Mouse (Mus musculus): ENCODE results near the gene Acot7.
"Not testable (repeated sequence)": the region's sequence is repeated elsewhere in the genome, so short reads cannot be mapped to it uniquely, and the experiment has no call there.

Acot7 gene

DNA sequence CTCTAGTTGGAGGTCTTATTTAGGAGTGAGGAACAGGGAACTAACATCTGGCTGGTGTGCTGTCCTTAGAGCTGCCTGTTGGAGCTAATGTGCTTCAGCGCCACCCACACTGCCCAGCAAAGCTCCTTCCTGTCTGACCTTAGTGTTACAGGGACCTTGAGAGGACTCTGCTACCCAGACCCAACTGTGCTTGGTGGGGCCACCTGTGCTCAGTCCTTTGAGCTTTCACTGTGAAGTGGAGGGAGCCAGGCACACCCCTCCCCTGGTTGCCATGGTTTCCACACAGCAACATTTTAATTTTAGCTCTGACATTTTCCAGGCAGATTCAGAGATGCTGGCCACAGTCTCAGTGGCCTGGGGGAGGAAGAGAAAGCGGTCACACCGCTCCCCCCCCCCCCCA, 25.0 kb downstream of the Acot7 start:
- in situ Hi-C loops (cut with MboI, MseI) = no loop called here

DNA sequence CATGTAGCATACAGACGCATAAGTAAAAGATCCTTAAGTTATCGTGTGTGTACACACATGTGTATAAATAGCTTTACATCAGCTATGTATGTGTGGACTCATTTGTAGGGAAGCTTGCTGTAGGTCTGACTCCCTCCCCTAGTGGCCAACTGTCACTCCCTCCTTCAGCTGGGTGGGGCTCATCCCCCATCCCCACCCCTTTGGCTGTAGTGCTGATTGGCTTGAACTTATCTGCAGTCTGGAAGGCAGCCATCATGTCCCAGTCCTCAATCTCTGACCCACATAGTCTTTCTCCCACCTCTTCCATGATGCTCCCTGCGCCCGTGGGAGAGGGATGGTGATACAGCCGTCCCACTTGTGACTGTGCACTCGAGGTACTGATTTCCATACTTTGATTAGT, 26.7 kb downstream of the Acot7 start:
- in situ Hi-C loops (cut with MboI, MseI) = no loop called here

DNA sequence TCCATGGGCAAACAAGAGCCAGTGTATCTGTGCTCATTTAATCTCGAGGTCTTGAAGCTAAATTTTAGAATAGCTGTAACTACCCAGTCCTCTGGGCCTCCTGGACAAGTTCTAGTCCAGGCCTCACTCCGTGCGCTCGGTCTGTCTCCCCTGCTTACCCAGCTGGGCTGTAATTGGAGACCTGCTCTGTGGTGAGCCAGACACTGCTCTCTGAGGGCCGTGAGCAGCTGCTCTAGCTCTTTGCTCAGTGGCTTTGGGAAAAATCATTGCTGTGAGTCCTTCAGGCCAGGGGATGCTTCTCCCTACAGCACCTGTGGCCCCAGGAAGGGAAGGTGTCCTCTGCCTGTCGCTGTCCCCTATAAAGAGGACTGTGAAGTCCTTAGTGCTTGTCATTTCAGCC, 28.3 kb downstream of the Acot7 start:
- in situ Hi-C loops (cut with MboI, MseI) = no loop called here

DNA sequence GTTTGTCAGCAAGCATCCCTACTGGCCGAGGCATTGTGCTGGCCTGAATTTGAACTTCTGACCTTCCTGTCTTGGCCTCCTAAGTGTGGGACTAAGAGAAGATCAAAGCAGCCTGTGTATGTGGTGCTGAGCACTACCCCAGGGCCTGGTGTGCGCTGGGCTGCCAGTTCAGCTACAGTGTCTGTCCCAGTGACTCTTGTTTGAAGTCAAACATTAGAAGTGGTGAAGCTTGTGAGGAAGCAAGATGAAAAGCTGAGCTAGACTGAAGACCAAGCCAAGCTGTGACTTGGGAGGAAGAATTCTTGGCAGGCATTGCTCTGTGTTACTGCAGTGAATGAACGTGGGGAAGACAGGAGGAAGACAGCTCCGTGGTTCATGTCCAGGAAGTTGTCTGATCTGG, 31.7 kb downstream of the Acot7 start:
- in situ Hi-C loops (cut with MboI, MseI) = loop anchor here (5.0 kb wide), 2 partner anchors 32 to 78 kb away; partner anchors contain the start of gene Acot7

DNA sequence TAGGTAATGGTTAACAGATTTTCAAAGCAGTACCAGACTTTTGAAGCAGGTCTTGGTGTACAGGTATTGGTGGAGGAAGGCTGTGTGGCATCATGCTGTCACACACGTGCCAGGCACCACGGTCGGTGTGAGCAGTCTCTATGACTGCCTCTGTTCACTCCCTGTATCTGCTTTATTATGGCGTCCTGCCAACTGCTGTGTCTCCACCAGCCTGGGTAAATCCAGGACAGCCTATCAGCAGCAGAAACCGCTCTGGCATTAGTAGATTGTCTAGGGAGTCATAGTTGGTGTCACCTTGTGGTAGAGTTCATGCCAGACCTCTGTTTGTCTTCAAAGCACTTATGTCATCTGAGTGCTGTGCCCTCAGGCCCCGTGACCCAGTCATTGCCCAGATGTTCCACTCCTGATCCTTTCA, 34.2 kb downstream of the Acot7 start:
- in situ Hi-C loops (cut with MboI, MseI) = loop anchor here (5.0 kb wide), 2 partner anchors 35 to 75 kb away; partner anchors contain the start of gene Acot7

DNA sequence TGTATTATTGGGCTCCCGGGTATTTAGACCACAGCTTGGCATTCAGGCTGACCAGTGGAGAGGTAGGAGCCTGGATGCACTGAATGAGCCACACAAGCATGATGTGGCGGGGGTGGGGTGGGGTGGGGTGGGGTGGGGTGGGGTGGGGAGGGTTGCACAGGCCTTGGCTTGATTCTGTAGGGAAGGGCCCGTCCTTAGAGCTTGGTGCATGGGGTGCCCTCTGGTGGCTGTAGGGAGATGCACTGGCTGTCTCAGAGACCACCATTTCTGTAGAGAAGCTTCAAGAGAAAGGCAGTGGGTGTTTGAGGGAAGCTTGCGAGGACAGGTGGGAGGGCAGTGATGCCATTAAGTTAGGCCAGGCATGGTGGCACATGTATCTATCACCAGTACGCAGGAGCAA, 34.6 kb downstream of the Acot7 start:
- in situ Hi-C loops (cut with MboI, MseI) = loop anchor here (5.0 kb wide), 2 partner anchors 35 to 75 kb away; partner anchors contain the start of gene Acot7

DNA sequence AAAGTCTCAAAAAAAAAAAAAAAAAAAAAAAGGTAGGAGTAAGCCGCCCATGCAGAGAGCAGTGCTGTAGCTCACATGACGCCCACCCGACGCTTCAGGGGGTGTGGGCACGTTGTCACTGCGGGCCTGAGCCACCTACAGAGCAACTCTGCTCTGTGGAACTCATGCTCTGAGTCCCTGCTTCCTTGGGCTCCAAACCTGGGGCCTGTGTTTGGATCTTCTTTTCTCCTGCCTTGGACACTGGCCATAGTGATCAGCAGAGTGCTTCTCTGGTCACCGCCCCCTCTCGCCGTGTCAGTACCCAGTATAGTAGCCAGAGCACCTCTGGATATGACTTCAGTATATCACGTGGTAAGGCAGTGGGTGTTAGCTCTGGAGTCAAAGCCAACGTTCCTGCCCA, 35.0 kb downstream of the Acot7 start:
- in situ Hi-C loops (cut with MboI, MseI) = loop anchor here (5.0 kb wide), 2 partner anchors 36 to 74 kb away; partner anchors contain the start of gene Acot7

DNA sequence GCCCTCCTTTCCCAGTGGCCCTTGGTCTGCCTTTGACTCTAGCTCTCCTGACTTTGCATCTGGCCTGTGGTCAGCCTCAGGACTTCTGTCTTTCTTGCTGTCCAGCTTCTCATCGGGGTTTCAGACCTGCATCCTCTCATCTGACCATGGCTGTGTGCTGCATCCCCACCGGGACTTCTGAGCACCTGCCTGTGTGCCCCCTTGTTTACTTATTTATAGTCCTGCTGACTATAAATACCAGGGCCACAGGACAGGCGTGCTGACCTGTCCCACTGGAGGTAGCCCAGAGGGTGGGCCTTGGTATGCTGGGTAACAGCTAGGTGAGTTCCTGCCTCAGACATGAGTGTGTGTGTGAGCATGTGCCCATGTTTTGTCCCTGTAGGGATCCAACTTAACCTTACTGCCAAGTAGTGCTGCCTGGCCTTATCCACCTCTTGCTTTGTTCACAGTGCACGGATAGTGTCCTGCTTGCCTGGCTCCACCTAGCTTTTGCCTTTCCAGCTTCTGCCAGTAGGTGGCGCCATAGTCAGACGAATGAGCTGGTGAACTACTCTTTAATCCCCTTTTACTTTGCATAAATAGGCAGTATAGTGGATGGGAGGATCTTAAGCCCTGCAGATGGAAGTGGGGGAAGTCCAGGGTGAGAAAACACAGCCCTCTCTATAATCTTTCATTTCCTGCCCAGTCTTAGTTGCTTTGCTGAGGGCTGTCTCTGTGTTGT, 36.0 kb downstream of the Acot7 start:
- in situ Hi-C loops (cut with MboI, MseI) = loop anchor here (5.0 kb wide), 2 partner anchors 37 to 73 kb away; partner anchors contain the start of gene Acot7

DNA sequence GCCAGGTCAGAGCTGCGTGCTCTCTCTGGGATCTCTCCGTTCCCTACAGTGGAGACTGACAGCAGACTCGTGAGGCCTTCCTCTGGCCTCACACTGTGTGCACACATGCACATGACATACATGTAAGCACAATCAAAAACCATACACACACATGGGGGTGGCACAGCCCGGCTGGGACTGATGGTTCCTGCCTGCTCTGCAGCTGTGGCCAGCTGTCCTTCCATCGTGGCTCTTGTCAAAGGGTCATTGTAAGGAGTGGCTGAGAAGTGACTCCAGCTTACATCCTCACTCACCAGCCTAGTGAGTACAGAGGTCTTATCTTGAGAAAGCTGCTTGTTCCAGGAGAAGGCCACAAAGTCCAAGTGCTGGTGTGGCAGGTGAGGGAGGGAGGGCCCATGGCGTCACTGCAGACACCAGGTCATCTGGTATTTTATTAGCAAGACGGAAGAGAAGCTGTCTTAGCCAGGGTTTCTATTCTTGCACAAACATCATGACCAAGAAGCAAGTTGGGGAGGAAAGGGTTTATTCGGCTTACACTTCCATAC, 37.0 kb downstream of the Acot7 start:
- in situ Hi-C loops (cut with MboI, MseI) = loop anchor here (5.0 kb wide), 2 partner anchors 38 to 72 kb away; partner anchors contain the start of gene Acot7

DNA sequence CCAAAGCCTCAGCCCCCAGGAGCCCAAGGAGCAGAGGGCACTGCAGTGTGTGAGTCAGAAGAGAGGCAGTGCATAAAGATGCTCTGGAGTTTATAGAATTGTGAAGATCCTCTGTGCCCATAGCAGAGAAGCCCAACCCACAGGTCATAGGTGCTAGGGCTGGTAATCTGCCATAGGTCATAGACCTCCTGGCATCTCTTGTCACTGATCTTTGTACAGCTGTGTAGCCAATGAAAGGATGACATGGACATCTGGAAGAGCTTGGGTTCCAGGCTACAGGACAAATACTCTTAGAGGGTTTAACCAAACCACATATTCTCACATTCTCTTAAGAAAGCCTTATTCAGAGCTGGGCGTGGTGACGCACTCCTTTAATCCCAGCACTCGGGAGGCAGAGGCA, 41.7 kb downstream of the Acot7 start:
- in situ Hi-C loops (cut with MboI, MseI) = no loop called here

DNA sequence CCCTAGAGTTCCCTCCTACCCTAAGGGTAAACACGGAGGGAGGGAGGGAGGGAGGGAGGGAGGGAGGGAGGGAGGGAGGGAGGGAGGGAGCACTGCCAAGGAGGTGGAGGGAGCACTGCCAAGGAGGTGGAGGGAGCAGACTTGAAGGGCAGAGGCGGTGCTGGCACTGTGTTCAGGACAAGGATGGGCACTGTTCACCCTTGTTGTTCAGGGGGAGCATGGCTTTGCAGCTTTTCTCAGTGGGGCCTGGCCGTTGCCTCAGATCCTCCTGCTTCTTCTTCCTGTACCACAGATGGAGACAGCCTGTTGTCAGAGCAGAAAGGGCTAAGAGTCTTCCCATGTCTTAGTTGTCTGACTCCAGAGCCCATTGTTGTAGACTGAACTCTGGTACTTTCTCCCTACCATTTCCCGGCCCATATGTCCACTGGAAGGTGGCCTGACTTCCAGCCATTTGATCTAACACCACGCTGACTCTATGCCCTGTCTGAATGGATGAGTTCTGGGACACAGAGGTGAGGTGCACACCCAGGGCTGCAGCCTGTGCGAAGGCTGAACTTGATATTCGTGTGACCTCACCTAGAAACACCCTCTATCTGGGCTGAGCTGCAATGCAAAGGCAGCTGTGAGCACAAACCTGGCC, 43.0 kb downstream of the Acot7 start:
- in situ Hi-C loops (cut with MboI, MseI) = no loop called here

DNA sequence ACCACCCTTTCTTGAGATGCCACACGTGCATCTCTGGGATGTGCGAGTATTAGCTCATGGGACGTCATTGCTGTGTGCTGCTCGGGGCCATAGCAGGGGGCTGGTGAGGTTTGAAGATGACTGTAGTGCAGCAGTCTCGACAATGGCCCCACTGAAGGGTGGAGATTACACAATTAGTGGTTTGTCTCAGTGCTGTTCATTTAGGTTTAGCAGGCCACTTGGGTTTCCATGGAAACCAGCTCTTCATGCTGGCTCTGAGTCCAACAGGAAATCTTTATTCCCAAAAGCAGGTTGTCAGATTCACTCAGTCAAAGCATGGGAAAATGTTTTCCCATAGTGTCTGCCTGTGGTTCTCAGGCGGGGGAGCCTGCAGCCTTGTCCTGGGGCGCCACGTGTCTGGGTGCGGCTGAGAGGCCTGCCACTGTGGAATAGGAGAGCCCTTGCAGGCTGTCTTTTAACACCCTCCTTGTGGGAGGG, 43.5 kb downstream of the Acot7 start:
- in situ Hi-C loops (cut with MboI, MseI) = no loop called here

DNA sequence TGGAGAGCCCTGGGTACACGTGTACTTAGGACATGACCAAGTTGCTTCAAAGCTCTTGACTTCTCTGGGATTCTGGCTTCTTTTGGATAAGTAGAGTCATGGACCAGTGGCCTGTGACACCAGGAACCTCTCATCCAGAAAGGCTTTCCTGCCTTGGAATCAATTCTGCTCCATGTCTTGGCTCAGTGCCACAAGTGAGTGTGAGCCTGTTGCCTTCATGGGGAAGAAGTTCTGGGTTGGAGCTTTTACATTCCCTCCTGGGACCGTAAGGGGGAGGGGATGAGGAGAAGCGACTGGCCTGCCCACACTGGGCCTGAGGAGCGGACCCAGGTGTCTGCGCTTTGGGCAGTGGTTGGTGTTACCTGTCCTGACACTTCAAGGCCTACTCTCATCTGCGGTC, 44.2 kb downstream of the Acot7 start:
- in situ Hi-C loops (cut with MboI, MseI) = no loop called here

DNA sequence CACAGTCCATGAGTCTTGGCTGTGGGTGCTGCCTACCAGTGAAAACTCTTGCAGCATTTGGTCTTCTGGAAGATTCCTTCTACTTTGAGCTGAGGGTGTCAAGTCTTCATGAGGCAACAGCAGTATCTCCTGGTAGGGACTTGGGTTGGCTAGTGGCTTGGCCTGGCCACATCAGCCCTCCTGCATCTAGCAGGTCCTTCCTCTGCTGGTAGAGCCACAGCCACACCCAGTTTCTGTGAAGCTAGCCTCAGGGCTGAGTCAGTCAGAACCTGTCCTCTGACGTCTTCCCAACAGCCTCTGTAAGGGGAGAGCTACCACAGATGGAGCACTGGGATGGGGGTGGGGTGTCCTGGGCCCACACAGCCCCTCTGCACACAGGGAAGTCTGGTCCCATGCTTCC, 44.6 kb downstream of the Acot7 start:
- in situ Hi-C loops (cut with MboI, MseI) = no loop called here

DNA sequence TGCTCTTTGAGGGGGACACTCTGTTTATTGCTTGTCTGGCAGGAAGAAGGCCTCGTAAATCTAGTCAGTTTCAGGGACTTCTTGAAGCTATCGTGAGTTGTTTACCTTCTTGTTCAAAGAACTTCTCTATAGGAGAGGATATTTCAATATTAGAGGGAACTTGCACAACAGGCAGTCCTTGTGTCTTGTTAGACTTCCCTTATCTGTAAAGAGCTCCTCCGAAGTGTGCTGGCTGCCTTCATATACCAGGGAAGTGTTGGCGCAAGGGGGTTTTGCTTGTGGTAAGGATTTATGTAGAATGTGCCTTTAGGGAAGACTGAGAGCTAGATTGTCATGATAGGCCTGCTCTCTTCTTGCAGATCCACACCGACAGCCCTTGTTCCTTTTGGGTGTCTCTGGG, 46.2 kb downstream of the Acot7 start:
- in situ Hi-C loops (cut with MboI, MseI) = no loop called here

DNA sequence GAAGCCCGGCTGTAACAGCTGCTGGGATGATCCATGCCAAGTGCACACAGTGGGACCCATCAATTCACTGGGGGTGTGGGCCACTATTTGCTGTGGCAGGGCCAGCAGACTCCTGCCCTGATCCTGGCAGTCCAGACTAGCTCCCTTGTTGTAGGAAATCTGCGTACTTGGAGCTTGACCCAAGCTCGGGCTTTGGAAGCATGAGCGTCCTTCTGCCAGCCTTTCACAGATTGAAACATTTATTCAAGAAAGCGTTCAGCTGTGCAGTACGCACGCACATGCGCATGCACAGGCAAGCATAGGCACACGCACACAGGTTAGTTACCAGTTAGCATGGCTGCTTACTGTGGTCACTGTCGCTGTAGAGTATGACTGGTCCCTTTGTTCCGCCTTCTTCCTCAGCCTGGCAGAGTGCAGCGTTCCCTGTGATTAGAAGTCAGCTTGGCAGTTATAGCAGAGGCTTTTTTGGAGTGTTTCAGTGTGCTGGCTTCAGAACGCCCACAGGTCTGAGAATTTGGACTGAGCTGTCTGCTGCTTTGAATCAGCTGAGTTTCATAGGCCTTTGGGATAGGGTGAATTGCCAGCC, 49.1 kb downstream of the Acot7 start:
- in situ Hi-C loops (cut with MboI, MseI) = no loop called here

DNA sequence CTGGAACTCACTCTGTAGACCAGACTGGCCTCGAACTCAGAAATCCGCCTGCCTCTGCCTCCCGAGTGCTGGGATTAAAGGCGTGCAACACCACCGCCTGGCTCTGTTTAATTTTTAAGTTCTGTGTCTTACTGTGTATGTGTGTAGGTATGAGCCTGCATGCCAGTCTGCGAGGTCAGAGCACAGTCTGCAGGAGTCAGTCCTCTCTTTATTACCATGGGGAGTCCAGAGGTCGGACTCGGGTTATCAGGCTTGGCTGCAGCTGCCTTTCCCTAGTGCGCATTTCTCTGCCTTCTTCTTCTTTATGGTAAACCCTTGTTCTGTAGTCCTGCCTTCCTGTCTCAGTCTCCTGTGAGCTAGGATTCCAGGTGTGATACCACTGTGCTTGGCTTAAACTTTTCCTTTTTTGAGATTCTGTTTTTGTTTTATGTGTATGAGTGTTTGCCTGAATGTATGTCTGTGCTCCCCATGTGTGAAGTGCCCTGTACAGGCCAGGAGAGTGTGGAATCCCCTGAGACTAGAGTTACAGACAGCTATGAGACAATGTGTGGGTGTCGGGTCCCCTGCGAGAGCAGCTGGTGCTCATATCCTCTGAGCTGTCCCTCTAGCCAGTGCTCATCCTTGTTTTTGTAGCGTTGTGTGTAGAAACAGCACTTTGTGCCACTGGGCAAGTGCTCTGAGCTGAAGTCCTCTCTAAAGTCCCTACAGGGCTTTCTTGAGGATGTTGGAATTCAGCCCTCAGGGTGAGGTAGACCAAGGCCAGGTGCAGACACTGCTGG, 50.0 kb downstream of the Acot7 start:
- in situ Hi-C loops (cut with MboI, MseI) = no loop called here

DNA sequence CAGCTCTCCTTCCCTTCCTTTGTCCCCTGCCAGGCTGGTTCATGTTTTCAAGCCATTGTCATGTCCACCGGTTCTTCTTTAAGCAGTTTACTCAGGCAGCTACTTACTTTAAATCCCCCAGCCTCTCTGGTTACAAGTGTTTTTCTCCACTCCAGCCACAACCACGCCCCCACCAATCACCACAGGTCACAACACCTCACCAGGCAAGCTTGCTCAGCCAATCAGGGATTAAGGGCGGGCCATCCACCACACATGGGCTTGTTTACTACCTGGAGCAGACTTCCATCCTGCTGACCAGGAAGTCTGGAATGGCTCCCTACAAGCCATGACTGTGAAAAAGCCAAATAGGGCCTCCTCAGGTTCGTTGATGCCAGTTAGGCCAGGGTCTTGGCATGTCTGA, 52.4 kb downstream of the Acot7 start:
- in situ Hi-C loops (cut with MboI, MseI) = not testable (repeated sequence)

DNA sequence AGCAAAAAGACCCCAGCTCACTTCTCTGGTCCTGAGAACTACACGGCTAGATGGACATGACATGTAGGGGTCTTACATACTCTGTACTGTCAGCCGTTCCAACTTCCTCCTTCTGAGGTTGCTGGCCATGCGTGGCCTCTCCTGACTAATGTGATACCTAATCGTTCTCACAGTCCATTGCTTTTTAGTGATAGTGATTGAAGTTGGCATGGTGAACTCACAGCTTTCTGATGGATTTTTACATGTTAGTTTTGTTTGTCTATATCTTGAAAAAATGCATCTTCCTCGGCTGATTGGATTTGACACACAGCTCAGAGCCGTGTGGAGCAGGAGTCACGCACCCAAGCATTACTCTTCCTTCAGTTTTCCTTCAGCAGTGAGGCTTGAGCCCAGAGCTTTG, 53.4 kb downstream of the Acot7 start:
- in situ Hi-C loops (cut with MboI, MseI) = no loop called here

DNA sequence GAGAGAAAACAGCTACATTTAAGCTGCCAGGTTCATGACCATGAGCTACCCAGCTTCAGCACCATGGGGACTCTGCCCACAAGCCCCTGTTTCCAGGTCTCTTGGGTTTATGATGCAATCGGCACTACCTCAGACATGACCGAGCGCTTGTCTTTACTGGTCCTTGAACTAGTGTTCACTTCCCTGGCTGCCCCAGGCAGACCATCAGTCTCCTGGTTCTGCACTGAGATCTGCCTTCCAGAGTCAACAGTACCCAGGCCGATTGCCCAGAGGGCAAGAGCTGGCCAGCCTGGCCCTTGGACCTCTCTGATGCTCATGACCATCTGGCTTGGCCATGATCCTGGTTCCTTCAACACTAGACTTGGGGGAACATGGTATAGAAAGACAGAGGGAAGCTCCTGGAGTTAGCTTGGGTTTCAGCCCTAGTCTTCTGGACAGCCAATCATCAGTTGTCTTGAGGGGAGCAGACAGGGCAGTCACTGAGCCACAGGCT, 54.5 kb downstream of the Acot7 start:
- in situ Hi-C loops (cut with MboI, MseI) = no loop called here

DNA sequence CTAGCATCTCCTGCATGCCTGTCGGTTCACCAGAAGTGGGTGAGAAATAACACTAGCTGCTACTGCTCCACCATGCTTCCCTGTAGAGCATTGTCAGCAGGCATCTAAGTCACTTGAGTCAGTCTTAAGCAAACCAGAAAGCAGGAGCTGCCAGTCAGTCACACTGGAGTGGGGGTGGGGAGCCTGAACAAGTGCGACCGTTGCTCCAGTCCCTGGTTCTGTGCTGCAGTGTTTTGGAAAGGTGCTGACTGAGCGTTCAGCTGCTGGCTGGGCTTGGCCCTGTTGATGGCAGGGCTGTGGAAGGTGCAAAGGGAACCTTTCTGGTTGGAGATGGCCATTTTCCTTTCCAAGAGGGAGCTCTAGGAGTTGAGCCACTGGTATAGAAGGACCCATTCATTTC, 62.0 kb downstream of the Acot7 start:
- in situ Hi-C loops (cut with MboI, MseI) = no loop called here

All from T-helper 1 cell (primary cell).